Mouse (Mus musculus): ENCODE results near the gene B3gnt7. TPM values are rescaled to one million over a fixed set of nuclear protein-coding genes. Genes with fewer than 3 reads are reported as not detected.
"Not testable (repeated sequence)": the region's sequence is repeated elsewhere in the genome, so short reads cannot be mapped to it uniquely, and the experiment has no call there.

The B3gnt7 gene
- polyA plus RNA-seq, 1 experiment from 2014 or later, result 3.4 TPM

DNA sequence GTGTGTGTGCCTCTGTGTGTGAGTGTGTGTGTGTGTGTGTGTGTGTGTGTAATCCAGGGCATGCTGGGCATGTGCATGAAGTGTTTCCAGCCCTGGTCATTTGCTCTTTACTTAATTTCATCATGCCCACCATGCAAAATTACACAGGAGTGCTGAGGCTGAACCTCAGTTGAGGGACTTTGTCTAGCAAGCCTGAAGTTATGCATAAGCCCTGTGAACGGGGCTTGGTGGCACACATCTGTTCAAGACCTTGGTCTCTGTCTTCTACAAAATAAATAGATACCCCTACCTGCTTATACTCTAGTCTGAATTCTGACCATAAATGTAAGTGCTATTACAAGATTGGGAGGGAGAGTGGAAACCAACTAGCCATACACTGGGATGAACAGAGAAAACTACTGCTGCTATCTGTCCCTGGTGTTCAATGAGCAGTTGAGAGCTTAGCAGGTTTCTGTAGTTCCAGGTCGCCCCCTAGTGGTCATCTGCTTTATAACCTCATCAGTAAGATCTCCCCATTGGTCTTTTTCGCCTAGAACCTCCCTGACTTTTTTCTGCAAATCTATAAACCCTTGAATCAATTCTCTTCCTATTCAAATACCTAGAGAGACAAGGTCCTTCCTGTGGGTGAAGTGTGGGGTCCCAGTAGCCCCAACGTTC lies 36.7 kb downstream of the B3gnt7 start:
- Histone ChIP-seq H3K27ac (no peak overlapping the region), H3K36me3 (no peaks in the 10 kb centered on the region), H3K27me3 (ENCODE audit: insufficient read depth, poor library complexity, severe bottlenecking) (no peaks in the 10 kb centered on the region), H3K9me3 (no peaks in the 10 kb centered on the region), H3K4me3 (no peak overlapping the region), H3K4me1 (replicated peaks) (no peaks in the 10 kb centered on the region)
- WGBS, result 31% methylated on average over 4 of the region's 4 CpGs
- peak; percentile 68 for DNase-seq (ENCODE audit: low spot score)

DNA sequence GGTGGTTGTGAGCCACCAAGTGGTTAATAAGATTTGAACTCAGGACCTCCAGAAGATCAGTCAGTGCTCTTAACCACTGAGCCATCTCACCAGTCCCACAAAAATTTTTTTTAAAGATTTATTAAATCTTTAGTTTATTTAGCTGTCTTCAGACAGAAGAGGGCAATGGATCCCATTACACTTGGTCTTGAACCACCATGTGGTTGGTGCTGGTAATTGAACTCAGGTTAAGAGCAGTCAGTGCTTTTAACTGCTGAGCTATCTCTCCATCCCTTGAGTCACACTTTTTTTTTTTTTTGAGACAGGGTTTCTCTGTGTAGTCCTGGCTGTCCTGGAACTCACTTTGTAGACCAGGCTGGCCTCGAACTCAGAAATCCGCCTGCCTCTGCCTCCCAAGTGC lies 38.5 kb downstream of the B3gnt7 start:
- H3K36me3 ChIP-seq, result peaks cover 13% of the 10 kb centered on the region; the same call in 1 of the 2 replicates
- H3K27me3 ChIP-seq (ENCODE audit: insufficient read depth, poor library complexity, severe bottlenecking); DNase-seq (ENCODE audit: low spot score); H3K4me3 ChIP-seq; H3K9me3 ChIP-seq; H3K27ac ChIP-seq; H3K4me1 ChIP-seq (replicated peaks): not testable (repeated sequence)
- 89% methylated on average over 2 of the region's 2 CpGs for WGBS

DNA sequence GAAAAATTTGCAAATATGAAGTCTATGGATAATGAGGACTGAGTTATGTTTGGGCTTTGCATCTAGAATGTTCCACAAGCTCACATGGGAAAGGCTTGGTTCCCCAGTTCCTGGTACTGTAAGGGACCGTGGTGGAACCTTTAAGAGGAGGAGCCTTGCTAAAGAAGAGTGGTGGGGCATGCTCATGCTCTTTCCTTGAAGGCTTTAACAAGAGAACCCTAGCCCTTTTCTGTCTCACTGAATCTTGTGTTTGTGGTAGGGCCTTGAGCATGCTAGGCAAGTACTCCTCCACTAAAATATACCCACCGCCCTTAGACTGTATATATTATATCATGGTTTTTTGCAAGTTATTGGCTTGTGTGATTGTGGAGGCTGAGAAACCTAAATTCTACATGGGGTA lies 39.7 kb downstream of the B3gnt7 start:
- no peak overlapping the region for H3K4me3 ChIP-seq
- H3K4me1 ChIP-seq (replicated peaks), result no peaks in the 10 kb centered on the region
- 91% methylated on average over 2 of the region's 2 CpGs for WGBS
- no peak overlapping the region for H3K27ac ChIP-seq
- no peak for DNase-seq (ENCODE audit: low spot score)
- H3K27me3 ChIP-seq (ENCODE audit: insufficient read depth, poor library complexity, severe bottlenecking), result no peaks in the 10 kb centered on the region
- H3K36me3 ChIP-seq, result peaks cover 25% of the 10 kb centered on the region
- H3K9me3 ChIP-seq, result no peaks in the 10 kb centered on the region

DNA sequence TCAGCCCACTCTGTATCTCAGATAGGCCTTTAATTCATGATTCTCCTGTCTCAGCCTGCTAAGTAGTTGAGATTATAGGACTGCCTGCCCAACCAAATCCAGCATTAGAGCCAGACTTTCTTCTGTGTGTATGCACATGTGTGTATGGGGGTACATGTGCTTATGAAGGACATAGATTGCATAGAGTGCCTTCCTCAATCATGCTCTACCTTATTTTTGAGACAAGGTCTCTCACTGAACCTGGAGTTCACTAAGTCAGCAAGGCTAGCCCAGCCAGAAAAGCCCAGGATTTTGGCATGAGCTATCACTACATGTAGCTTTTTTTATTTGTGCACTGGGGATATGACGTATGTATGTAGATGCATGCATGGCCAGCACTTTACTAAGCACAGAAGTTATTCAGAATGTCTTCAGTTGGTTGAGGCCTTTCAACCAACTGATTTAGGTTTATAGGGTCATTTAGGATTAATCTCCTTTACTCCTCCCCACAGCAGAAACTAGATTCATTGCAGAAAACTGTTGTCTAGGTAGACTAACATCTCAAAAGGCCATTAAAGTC lies 40.5 kb downstream of the B3gnt7 start:
- peaks cover 33% of the 10 kb centered on the region for H3K36me3 ChIP-seq
- no peak for DNase-seq (ENCODE audit: low spot score)
- no peaks in the 10 kb centered on the region for H3K27me3 ChIP-seq (ENCODE audit: insufficient read depth, poor library complexity, severe bottlenecking)
- WGBS, result 93% methylated on average over 1 of the region's 1 CpGs
- H3K4me3 ChIP-seq, result no peak overlapping the region
- no peak overlapping the region for H3K27ac ChIP-seq
- H3K9me3 ChIP-seq, result no peaks in the 10 kb centered on the region
- H3K4me1 ChIP-seq (replicated peaks), result no peaks in the 10 kb centered on the region

DNA sequence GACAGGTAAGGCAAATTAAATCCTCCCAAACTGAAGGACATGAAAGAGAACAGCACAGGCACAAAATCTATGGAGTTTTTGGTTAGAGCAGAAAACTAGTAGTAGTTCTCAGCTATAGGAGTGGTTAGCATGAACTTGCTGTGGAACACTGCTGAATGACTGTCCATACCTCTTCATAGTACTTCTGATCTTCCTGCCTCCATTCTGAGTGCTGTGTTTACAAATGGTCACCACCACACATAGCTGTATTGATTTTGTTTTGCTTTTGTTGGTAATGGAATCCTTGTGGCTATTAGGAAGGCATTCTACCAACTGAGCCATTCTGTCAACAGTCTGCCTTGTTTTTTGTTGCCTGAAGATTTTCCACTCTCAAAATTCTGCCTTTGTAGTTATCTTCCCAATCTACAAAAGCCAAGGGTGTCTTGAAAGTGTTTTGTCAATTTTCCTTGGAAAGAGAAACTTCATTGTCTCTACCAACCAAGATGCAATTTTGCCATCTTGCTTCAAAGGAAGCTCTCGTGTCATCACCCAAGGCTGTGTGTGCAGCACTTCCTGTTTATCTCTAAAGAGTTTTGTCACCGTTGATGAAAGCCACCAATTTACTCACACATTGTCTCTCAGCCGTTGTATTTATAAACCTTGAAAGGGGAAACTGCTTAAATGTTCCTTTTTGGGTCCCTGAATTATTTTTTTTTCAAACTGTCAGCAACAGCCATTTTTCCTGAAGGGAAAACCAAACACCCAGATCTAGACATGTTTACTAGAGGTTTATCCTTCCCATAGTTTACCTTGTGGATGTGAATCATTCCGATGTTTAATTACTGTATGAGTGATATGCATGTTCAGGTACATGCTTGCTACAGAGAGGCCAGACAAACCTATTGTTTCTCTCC lies 41.6 kb downstream of the B3gnt7 start:
- Histone ChIP-seq H3K9me3 (no peaks in the 10 kb centered on the region), H3K4me1 (replicated peaks) (no peaks in the 10 kb centered on the region), H3K27ac (no peak overlapping the region), H3K36me3 (peaks cover 44% of the 10 kb centered on the region), H3K4me3 (no peak overlapping the region), H3K27me3 (ENCODE audit: insufficient read depth, poor library complexity, severe bottlenecking) (no peaks in the 10 kb centered on the region)
- WGBS, result 75% methylated on average over 4 of the region's 4 CpGs
- DNase-seq (ENCODE audit: low spot score), result no peak

DNA sequence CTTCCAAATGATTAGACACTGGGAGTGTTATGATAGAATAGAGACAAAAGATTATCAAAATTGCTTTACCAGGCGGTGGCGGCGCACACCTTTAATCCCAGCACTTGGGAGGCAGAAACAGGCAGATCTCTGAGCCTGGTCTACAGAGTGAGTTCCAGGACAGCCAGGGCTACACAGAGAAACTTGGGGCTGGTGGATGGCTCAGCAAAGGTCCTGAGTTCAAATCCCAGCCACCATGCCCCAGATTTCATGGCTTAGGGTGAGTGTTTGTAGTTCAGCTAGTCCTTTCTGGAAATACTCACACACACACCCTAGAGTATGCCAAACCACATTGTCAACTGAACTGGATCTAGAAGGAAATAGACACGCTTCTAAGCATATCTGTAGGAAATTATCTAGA lies 42.4 kb downstream of the B3gnt7 start:
- WGBS, result 93% methylated on average over 4 of the region's 4 CpGs
- Histone ChIP-seq H3K9me3 (no peaks in the 10 kb centered on the region), H3K27ac (no peak overlapping the region), H3K4me1 (replicated peaks) (no peaks in the 10 kb centered on the region), H3K36me3 (peaks cover 52% of the 10 kb centered on the region), H3K4me3 (no peak overlapping the region), H3K27me3 (ENCODE audit: insufficient read depth, poor library complexity, severe bottlenecking) (no peaks in the 10 kb centered on the region)
- no peak for DNase-seq (ENCODE audit: low spot score)

DNA sequence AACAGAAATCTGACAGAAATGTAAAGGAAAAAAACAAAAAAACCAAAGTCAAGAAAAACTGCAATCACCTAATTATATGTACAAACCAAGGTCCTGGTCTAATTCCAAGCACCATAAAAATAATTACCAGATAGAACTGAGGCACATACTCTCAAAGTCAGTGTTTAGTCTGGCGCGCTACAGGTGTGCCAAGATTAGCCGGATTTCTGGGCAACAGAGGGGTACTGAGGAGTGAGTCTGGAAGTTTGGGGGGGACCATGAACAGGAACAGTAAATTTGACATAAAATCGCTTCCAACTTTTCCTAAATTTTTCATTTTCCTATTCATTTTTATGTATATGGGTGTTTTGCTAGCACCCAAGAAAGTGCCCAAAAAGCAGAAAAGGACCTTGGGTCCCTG lies 43.3 kb downstream of the B3gnt7 start:
- Histone ChIP-seq H3K27me3 (ENCODE audit: insufficient read depth, poor library complexity, severe bottlenecking) (no peaks in the 10 kb centered on the region), H3K36me3 (peaks cover 61% of the 10 kb centered on the region)
- WGBS, result 93% methylated on average over 4 of the region's 4 CpGs

DNA sequence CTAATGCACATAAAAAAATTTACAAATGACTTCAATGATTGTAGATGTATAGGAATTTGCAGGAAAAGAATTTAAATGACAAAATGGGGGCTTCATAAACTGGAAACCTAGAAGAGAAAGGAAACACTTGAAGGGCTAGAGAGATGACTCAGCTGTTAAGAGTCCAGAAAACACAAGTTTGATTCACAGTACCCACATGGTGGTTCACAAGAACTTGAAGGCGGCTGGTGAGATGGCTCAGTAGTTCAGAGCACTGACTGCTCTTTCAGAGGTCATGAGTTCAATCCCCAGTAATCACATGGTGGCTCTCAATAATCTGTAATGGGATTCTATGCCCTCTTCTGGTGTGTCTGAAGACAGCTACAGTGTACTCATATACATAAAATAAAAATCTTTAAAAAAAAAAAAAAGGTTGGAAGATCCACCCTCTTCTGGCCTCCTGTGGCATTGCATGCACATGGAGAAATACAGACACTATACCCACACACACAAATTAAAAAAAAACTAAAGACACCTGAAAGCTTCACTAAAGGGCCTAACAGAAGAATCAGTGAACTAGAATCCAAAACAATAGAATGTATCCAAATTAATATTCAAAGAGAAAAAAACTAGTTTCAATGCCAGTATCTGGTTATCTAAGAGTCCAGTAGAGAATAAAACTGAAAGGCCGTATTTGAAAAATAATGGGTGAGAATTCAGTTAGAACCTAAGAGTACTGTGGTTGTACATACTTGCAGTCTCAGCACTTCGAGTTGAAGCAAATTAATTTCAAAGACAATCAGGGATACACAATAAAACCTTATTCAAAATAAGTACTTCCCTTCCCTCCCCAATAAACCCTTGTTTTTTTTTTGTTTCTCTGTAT lies 44.5 kb downstream of the B3gnt7 start:
- Histone ChIP-seq H3K4me1 (replicated peaks) (no peaks in the 10 kb centered on the region), H3K36me3 (peaks cover 73% of the 10 kb centered on the region), H3K27me3 (ENCODE audit: insufficient read depth, poor library complexity, severe bottlenecking) (no peaks in the 10 kb centered on the region), H3K4me3 (no peak overlapping the region), H3K27ac (no peak overlapping the region), H3K9me3 (no peaks in the 10 kb centered on the region)
- 93% methylated on average over 3 of the region's 3 CpGs for WGBS
- DNase-seq (ENCODE audit: low spot score), result no peak

More for the DNA sequence above, 43.3 kb downstream of the B3gnt7 start:
- Histone ChIP-seq H3K27ac (no peak overlapping the region), H3K4me3 (no peak overlapping the region), H3K4me1 (replicated peaks) (no peaks in the 10 kb centered on the region), H3K9me3 (no peaks in the 10 kb centered on the region)
- no peak for DNase-seq (ENCODE audit: low spot score)

DNA sequence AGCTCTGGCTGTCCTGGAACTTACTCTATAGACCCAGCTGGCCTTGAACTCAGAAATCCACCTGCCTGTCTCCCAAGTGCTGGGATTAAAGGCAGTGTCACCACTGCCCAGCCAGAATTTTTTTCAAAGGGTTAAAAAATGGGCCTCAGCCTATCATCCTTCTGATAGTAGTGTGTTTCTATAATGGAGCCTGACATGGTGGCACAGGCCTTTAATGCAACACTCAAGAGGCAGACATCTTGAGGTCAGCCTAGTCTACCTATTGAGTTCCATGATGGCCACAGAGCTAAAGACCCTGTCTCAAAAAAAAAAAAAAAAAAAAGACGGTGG lies 45.0 kb downstream of the B3gnt7 start:
- H3K4me1 ChIP-seq (replicated peaks), result no peaks in the 10 kb centered on the region
- no peaks in the 10 kb centered on the region for H3K27me3 ChIP-seq (ENCODE audit: insufficient read depth, poor library complexity, severe bottlenecking)
- peaks cover 79% of the 10 kb centered on the region for H3K36me3 ChIP-seq
- H3K4me3 ChIP-seq, result no peak overlapping the region
- 76% methylated on average over 1 of the region's 1 CpGs for WGBS
- H3K27ac ChIP-seq, result no peak overlapping the region
- no peak for DNase-seq (ENCODE audit: low spot score)
- H3K9me3 ChIP-seq, result no peaks in the 10 kb centered on the region

DNA sequence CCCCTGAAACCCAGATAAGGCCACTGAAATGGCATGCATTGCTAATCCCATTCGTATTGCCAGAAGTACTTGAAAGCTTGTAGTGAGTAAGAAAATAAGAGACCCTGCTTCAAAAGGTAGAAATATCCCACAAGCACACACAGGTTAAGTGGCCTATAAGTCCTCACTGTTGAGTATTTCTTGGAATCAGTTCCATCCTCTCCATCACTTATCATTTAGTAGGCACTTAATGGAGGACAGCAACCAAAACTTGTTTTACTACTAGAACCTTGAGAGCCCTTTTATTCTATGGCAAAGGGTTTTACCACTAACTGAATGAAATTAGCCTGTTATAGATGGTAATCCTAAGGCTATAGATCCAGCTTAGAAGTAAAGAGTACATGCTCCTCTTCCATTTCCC lies 45.5 kb downstream of the B3gnt7 start:
- H3K36me3 ChIP-seq, result peaks cover 83% of the 10 kb centered on the region
- no peak for DNase-seq (ENCODE audit: low spot score)
- no peaks in the 10 kb centered on the region for H3K27me3 ChIP-seq (ENCODE audit: insufficient read depth, poor library complexity, severe bottlenecking)
- no peak overlapping the region for H3K4me3 ChIP-seq
- H3K27ac ChIP-seq, result no peak overlapping the region
- no peaks in the 10 kb centered on the region for H3K9me3 ChIP-seq
- WGBS, result 55% methylated on average over 1 of the region's 1 CpGs
- H3K4me1 ChIP-seq (replicated peaks), result no peaks in the 10 kb centered on the region

DNA sequence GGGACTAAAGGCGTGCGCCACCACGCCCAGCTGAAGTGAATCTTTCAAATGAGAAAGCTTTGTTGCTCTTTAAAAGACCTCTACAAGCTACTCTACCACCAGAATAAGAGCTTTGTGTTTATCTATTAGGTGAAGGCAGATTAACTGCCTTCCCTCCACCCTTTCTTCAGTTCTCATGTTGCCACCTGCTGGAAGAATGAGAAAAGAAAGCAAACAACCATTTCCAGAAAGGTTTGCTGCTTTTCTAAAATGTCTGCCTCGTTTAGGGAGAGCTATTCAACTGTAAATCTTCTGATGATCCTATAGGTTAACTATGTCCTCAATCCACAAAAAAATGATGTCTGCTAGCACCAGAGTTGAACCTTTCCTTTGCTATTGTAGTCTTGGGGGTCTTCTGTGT lies 46.2 kb downstream of the B3gnt7 start:
- WGBS, result 78% methylated on average over 4 of the region's 4 CpGs
- no peak for DNase-seq (ENCODE audit: low spot score)
- no peak overlapping the region for H3K27ac ChIP-seq
- H3K4me3 ChIP-seq, result no peak overlapping the region
- H3K9me3 ChIP-seq, result no peaks in the 10 kb centered on the region
- H3K4me1 ChIP-seq (replicated peaks), result no peaks in the 10 kb centered on the region
- peaks cover 90% of the 10 kb centered on the region for H3K36me3 ChIP-seq
- no peaks in the 10 kb centered on the region for H3K27me3 ChIP-seq (ENCODE audit: insufficient read depth, poor library complexity, severe bottlenecking)

DNA sequence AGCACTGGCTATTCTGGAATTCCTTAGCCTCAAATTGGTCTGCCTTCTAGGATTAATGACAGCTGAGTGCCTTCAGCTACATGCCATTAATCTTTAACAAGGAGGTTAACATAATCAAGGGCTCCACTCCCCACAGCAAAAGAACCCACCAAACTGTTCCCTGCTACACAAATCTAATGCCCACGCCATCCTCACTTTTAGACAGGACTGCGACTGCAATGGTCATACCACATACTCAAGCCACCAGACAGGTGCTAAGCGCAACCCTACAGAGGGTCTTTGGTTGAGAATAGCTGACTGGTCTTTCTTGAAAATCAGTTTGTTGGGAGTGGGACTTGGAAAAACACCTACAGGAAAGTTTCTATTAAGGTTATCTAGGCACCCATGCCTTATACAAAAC lies 46.6 kb downstream of the B3gnt7 start:
- Histone ChIP-seq H3K9me3 (no peaks in the 10 kb centered on the region), H3K36me3 (peaks cover 94% of the 10 kb centered on the region), H3K4me3 (no peak overlapping the region), H3K4me1 (replicated peaks) (no peaks in the 10 kb centered on the region), H3K27ac (no peak overlapping the region), H3K27me3 (ENCODE audit: insufficient read depth, poor library complexity, severe bottlenecking) (no peaks in the 10 kb centered on the region)
- 94% methylated on average over 3 of the region's 3 CpGs for WGBS
- no peak for DNase-seq (ENCODE audit: low spot score)
